Mouse (Mus musculus) CH12.LX (cell line): ENCODE data around the gene Mul1. TPM values are rescaled to one million over a fixed set of nuclear protein-coding genes. Genes with fewer than 3 reads are reported as not detected.

Experiments used
- DNase-seq: peaks from one replicate; pipeline ENCODE4 v3.0.0-alpha.2; 2013; ENCODE audit errors: extremely low read depth
- H3K27ac ChIP-seq: 2 replicates; pipeline ENCODE4 v1.5.1; 2012; ENCODE audit warnings: low read depth, mild to moderate bottlenecking, control low read depth, moderate library complexity; ENCODE audit not compliant: insufficient read depth
- H3K27me3 ChIP-seq: replicated peaks from 2 replicates; pipeline ENCODE3; 2012; ENCODE audit warnings: inconsistent platforms
- H3K36me3 ChIP-seq, 2 experiments: replicated peaks in 1 of 2; 2 replicates each; pipeline versions ENCODE3 to v1.6.1; 2012; ENCODE audit warnings: inconsistent platforms in 1 of 2, low read length in 1 of 2, mild to moderate bottlenecking in 1 of 2, mixed read lengths in 1 of 2, moderate library complexity in 1 of 2; ENCODE audit not compliant: control insufficient read depth in 1 of 2, insufficient read depth in 1 of 2
- H3K4me1 ChIP-seq, 2 experiments: 2 replicates each; pipeline ENCODE4 v1.6.1; 2012; ENCODE audit warnings: inconsistent platforms in 1 of 2, moderate library complexity in 1 of 2; ENCODE audit not compliant: insufficient read depth in 2 of 2, control insufficient read depth in 1 of 2
- H3K4me2 ChIP-seq: 2 replicates; pipeline ENCODE4 v1.6.1; 2012; ENCODE audit warnings: low read depth, mild to moderate bottlenecking, control low read depth; ENCODE audit not compliant: poor library complexity, insufficient read depth, severe bottlenecking
- H3K4me3 ChIP-seq, 3 experiments: fragments of 150-350 bp in 1 of 3; sonication (generic) in 1 of 3; replicated peaks in 1 of 3; 2 replicates each; pipeline versions ENCODE3 to v1.5.1; 2011 to 2012; ENCODE audit warnings: low read depth in 2 of 3, low read length in 2 of 3, mild to moderate bottlenecking in 2 of 3, moderate library complexity in 2 of 3, control low read depth in 1 of 3, improper control_type of control experiment in 1 of 3, inconsistent platforms in 1 of 3, mixed read lengths in 1 of 3; ENCODE audit not compliant: poor library complexity in 1 of 3
- H3K79me2 ChIP-seq: replicated peaks from 2 replicates; pipeline ENCODE4 v1.6.1; 2012; ENCODE audit warnings: mild to moderate bottlenecking, moderate library complexity; ENCODE audit not compliant: control insufficient read depth, poor library complexity, insufficient read depth, severe bottlenecking; ENCODE audit errors: extremely low read depth
- H3K9ac ChIP-seq: 2 replicates; pipeline ENCODE4 v1.6.1; 2012; ENCODE audit warnings: low read depth, mild to moderate bottlenecking, control low read depth, moderate library complexity; ENCODE audit not compliant: insufficient read depth
- H3K9me3 ChIP-seq: replicated peaks from 2 replicates; pipeline ENCODE3; 2012; ENCODE audit warnings: low read length, inconsistent platforms, mixed read lengths
- BHLHE40 ChIP-seq: IDR thresholded peaks from 2 replicates; pipeline ENCODE4 v1.6.1; 2011; ENCODE audit warnings: mild to moderate bottlenecking, low read depth, low read length, improper control_type of control experiment
- CHD1 ChIP-seq: IDR thresholded peaks from 2 replicates; pipeline ENCODE4 v1.6.1; 2012; ENCODE audit warnings: low read depth, low read length, improper control_type of control experiment, inconsistent platforms
- CHD2 ChIP-seq: IDR thresholded peaks from 2 replicates; pipeline ENCODE4 v1.6.1; 2011; ENCODE audit warnings: low read length, improper control_type of control experiment
- ETS1 ChIP-seq: conservative IDR thresholded peaks from 2 replicates; pipeline ENCODE4 v1.6.1; 2012; ENCODE audit warnings: low read depth, mild to moderate bottlenecking, inconsistent platforms, low read length, improper control_type of control experiment, moderate library complexity
- GABPA ChIP-seq: IDR thresholded peaks from 2 replicates; pipeline ENCODE4 v1.6.1; 2012; ENCODE audit warnings: low read depth, low read length, improper control_type of control experiment, inconsistent platforms; ENCODE audit not compliant: insufficient replicate concordance
- JUND ChIP-seq: conservative IDR thresholded peaks from 2 replicates; pipeline ENCODE4 v1.6.1; 2011; ENCODE audit warnings: low read depth, low read length, improper control_type of control experiment
- KAT2A ChIP-seq: IDR thresholded peaks from 2 replicates; pipeline ENCODE4 v1.6.1; 2012; ENCODE audit warnings: low read length, improper control_type of control experiment, inconsistent platforms; ENCODE audit not compliant: insufficient replicate concordance
- MAFK ChIP-seq: IDR thresholded peaks from 2 replicates; pipeline ENCODE4 v1.6.1; 2011; ENCODE audit warnings: low read length, improper control_type of control experiment; ENCODE audit not compliant: insufficient replicate concordance
- MAX ChIP-seq: IDR thresholded peaks from 2 replicates; pipeline ENCODE4 v1.6.1; 2011; ENCODE audit warnings: low read length, improper control_type of control experiment
- MAZ ChIP-seq: IDR thresholded peaks from 2 replicates; pipeline ENCODE4 v1.6.1; 2012; ENCODE audit warnings: low read depth, mild to moderate bottlenecking, inconsistent platforms, low read length, improper control_type of control experiment, moderate library complexity
- MEF2A ChIP-seq: IDR thresholded peaks from 2 replicates; pipeline ENCODE4 v1.6.1; 2014; ENCODE audit warnings: low read depth, mild to moderate bottlenecking, inconsistent platforms, low read length, improper control_type of control experiment, borderline replicate concordance
- NELFE ChIP-seq: IDR thresholded peaks from 2 replicates; pipeline ENCODE4 v1.6.1; 2011; ENCODE audit warnings: low read depth, low read length, improper control_type of control experiment
- NRF1 ChIP-seq: IDR thresholded peaks from 2 replicates; pipeline ENCODE4 v1.6.1; 2014; ENCODE audit warnings: low read depth, mild to moderate bottlenecking, inconsistent platforms, low read length, improper control_type of control experiment, moderate library complexity
- PAX5 ChIP-seq: IDR thresholded peaks from 2 replicates; pipeline ENCODE4 v1.6.1; 2012; ENCODE audit warnings: low read length, inconsistent platforms, mixed read lengths
- POLR2AphosphoS2 ChIP-seq: IDR thresholded peaks from 2 replicates; pipeline ENCODE4 v1.6.1; 2011; ENCODE audit warnings: low read depth, low read length, improper control_type of control experiment
- RAD21 ChIP-seq: IDR thresholded peaks from 2 replicates; pipeline ENCODE4 v1.6.1; 2011; ENCODE audit warnings: low read depth, mild to moderate bottlenecking, low read length, improper control_type of control experiment, moderate library complexity
- RCOR1 ChIP-seq: conservative IDR thresholded peaks from 2 replicates; pipeline ENCODE4 v1.6.1; 2012; ENCODE audit warnings: low read depth, mild to moderate bottlenecking, inconsistent platforms, low read length, improper control_type of control experiment
- SIN3A ChIP-seq: IDR thresholded peaks from 2 replicates; pipeline ENCODE4 v1.6.1; 2012; ENCODE audit warnings: low read length, improper control_type of control experiment, inconsistent platforms
- TCF12 ChIP-seq: IDR thresholded peaks from 2 replicates; pipeline ENCODE4 v1.6.1; 2014; ENCODE audit warnings: low read depth, mild to moderate bottlenecking, inconsistent platforms, low read length, improper control_type of control experiment
- UBTF ChIP-seq: IDR thresholded peaks from 2 replicates; pipeline ENCODE4 v1.6.1; 2012; ENCODE audit warnings: low read depth, mild to moderate bottlenecking, inconsistent platforms, low read length, improper control_type of control experiment, moderate library complexity
- USF2 ChIP-seq: conservative IDR thresholded peaks from 2 replicates; pipeline ENCODE4 v1.6.1; 2011; ENCODE audit warnings: low read depth, low read length, improper control_type of control experiment
- ZMIZ1 ChIP-seq: IDR thresholded peaks from 2 replicates; pipeline ENCODE4 v1.6.1; 2012; ENCODE audit warnings: low read depth, mild to moderate bottlenecking, inconsistent platforms, low read length, improper control_type of control experiment
- dilution Hi-C: fragments of 300-500 bp; cut with MboI; formaldehyde crosslinking; loops from 2 replicates; pipeline ENCODE4 v1.14.3; 2020; ENCODE audit warnings: low sequenced_read_pairs; ENCODE audit not compliant: extremely low pct_unique_long_range_greater_than_20kb, extremely low pct_ligation_motif_present
- in situ Hi-C: fragments of 300-500 bp; cut with MboI; formaldehyde crosslinking; loops from 3 replicates; pipeline ENCODE4 v1.14.3; 2019; ENCODE audit warnings: low sequenced_read_pairs, low pct_ligation_motif_present, low pct_unique_long_range_greater_than_20kb, mixed read lengths
- polyA plus RNA-seq: library from polyadenylated mRNA; unstranded; fragments of >175 nt; gene quantifications from 2 replicates; pipeline ENCODE4 v1.2.1, GENCODE M21; 2012; ENCODE audit warnings: low read depth; ENCODE audit not compliant: insufficient read length
- total RNA-seq, 2 experiments: library from RNA; depleted of rRNA; stranded (reverse); fragments of 300-350 nt in 1 of 2; fragments of >200 nt in 1 of 2; gene quantifications; 2 replicates each; pipeline ENCODE4 v1.2.3; 2012 to 2014

Mul1 gene
- total and polyA plus RNA-seq, 3 experiments: 10.2 to 20.2 (median 12.3) TPM

DNA sequence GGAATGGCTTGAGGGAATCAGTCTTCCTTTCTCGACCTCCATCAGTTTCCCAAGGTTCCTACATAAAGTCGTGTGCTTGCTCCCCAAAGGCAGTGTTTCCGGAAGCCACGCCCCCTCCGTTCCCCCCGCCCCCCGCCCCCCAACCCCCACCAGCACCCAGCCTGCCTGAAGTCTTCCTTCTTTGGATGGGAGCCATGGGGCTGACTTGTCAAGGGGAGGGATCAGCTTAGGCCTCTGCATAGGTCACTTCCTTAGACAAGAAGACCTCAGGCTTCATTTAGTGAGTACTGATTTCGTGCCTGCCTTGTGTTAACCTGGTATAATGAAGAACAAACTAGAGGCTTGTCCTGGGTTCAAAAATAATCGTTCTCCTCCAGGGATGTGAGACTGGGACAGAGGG is 26.4 kb downstream of the Mul1 start:
- in situ Hi-C loops (no loop called here), dilution Hi-C loops (no loop called here)
- peaks cover 8% of the 10 kb centered on the region for H3K9me3 ChIP-seq
- H3K4me2 ChIP-seq: no peak overlapping the region
- H3K4me3 ChIP-seq: no peak overlapping the region
- no peak for DNase-seq
- peaks cover 94% of the 10 kb centered on the region for H3K27me3 ChIP-seq
- H3K79me2 ChIP-seq: no peaks in the 10 kb centered on the region
- no peak overlapping the region for H3K27ac ChIP-seq
- H3K36me3 ChIP-seq: no peaks in the 10 kb centered on the region
- TF ChIP-seq CHD2 (no peak), MAZ (no peak), NELFE (no peak), MAX (no peak), PAX5 (no peak)
- TF ChIP-seq, all 38 proteins: peak for 0
- Histone ChIP-seq H3K4me1 (peaks cover 18 to 54% of the 10 kb centered on the region in 2 experiments), H3K9ac (no peak overlapping the region)

DNA sequence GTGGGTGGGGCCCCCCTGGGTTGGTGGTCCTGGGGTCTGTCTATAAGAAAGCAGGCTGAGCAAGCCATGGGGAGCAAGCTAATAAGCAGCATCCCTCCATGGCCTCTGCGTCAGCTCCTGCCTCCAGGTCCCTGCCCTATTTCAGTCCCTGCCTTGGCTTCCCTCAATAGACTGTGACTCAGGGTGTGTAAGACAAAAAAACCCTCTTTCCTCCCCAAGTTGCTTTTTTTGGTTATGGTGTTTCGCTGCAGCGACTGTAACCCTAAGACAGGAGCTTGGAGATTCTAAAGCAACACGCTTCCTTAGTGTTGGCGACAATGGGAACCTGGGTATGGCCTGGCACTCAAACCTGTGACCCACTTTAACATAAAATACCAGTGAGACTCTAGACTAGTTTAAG is 27.0 kb downstream of the Mul1 start:
- H3K27me3 ChIP-seq: peaks cover 94% of the 10 kb centered on the region
- no peak overlapping the region for H3K27ac ChIP-seq
- no peak for DNase-seq
- H3K9ac ChIP-seq: no peak overlapping the region
- dilution Hi-C loops (no loop called here), in situ Hi-C loops (no loop called here)
- no peaks in the 10 kb centered on the region for H3K36me3 ChIP-seq
- no peak for TF ChIP-seq GABPA
- TF ChIP-seq SIN3A: no peak
- no peak for TF ChIP-seq ZMIZ1
- no peak for TF ChIP-seq MEF2A
- TF ChIP-seq NELFE: no peak
- no peak for TF ChIP-seq TCF12
- TF ChIP-seq NRF1: no peak
- TF ChIP-seq ETS1: no peak
- TF ChIP-seq RCOR1: no peak
- TF ChIP-seq JUND: no peak
- no peak for TF ChIP-seq KAT2A
- no peak for TF ChIP-seq UBTF
- TF ChIP-seq CHD1: no peak
- TF ChIP-seq POLR2AphosphoS2: no peak
- TF ChIP-seq BHLHE40: no peak
- no peak for TF ChIP-seq MAX
- TF ChIP-seq MAFK: no peak
- no peak for TF ChIP-seq CHD2
- no peak for TF ChIP-seq RAD21
- no peak for TF ChIP-seq USF2
- H3K4me3 ChIP-seq: no peak overlapping the region
- H3K4me1 ChIP-seq: peaks cover 18 to 50% of the 10 kb centered on the region in 2 experiments
- peaks cover 8% of the 10 kb centered on the region for H3K9me3 ChIP-seq
- H3K79me2 ChIP-seq: no peaks in the 10 kb centered on the region
- H3K4me2 ChIP-seq: no peak overlapping the region
